Mouse (Mus musculus) intestine, embryonic 14.5 days (tissue): ENCODE measurements around the gene Grik4. TPM values are rescaled to one million over a fixed set of nuclear protein-coding genes. Genes with fewer than 3 reads are reported as not detected.
A peak's percentile ranks its signal among the peaks of the same experiment; 100 is the strongest.
"Not testable (repeated sequence)": the region's sequence is repeated elsewhere in the genome, so short reads cannot be mapped to it uniquely, and the experiment has no call there.

Experiments
- ATAC-seq: fragments of 200-750 bp; cut with Nextera tagmentation; replicated peaks from 2 replicates; pipeline ENCODE4 v1.8.0; 2017; ENCODE audit warnings: low read depth, moderate number of reproducible peaks, moderate TSS enrichment, moderate library complexity; ENCODE audit not compliant: low FRiP score, low TSS enrichment
- DNase-seq: peaks from one replicate; pipeline ENCODE4 v3.0.0-alpha.2; 2018; ENCODE audit warnings: low spot score
- H3K27ac ChIP-seq: fragments of 300-500 bp; sonication (generic); 2 replicates; pipeline ENCODE4 v1.5.1; 2014; ENCODE audit warnings: low read depth, mild to moderate bottlenecking, control low read depth
- H3K27me3 ChIP-seq: fragments of 300-500 bp; sonication (generic); replicated peaks from 2 replicates; pipeline ENCODE4 v1.6.1; 2014; ENCODE audit warnings: low read length, control low read depth; ENCODE audit not compliant: control insufficient read depth, insufficient read depth
- H3K36me3 ChIP-seq: fragments of 300-500 bp; sonication (generic); 2 replicates; pipeline ENCODE4 v1.6.1; 2014; ENCODE audit warnings: low read length, control low read depth; ENCODE audit not compliant: control insufficient read depth, insufficient read depth
- H3K4me1 ChIP-seq: fragments of 300-500 bp; sonication (generic); replicated peaks from 2 replicates; pipeline ENCODE4 v1.6.1; 2014; ENCODE audit warnings: low read length, control low read depth, mixed read lengths; ENCODE audit not compliant: control insufficient read depth, insufficient read depth
- H3K4me2 ChIP-seq: fragments of 300-500 bp; sonication (generic); 2 replicates; pipeline ENCODE4 v1.6.1; 2014; ENCODE audit warnings: low read length
- H3K4me3 ChIP-seq: fragments of 300-500 bp; sonication (generic); 2 replicates; pipeline ENCODE4 v1.5.1; 2014; ENCODE audit warnings: low read depth, low read length, control low read depth, mixed read lengths
- H3K9ac ChIP-seq: fragments of 300-500 bp; sonication (generic); 2 replicates; pipeline ENCODE4 v1.6.1; 2014; ENCODE audit warnings: mild to moderate bottlenecking, low read length
- H3K9me3 ChIP-seq: fragments of 300-500 bp; sonication (generic); 2 replicates; pipeline ENCODE4 v1.6.1; 2016; ENCODE audit warnings: low read length, control low read depth; ENCODE audit not compliant: control insufficient read depth
- WGBS: fragments of 180-500 bp; shearing (Covaris S2); extraction: QIAGEN DNeasy Blood & Tissue Kit; methylation state at CpG from one replicate; pipeline ENCODE4 v1.1.7; 2014; 5-methylcytosine and 5-hydroxymethylcytosine counted together
- polyA plus RNA-seq: library from polyadenylated mRNA; unstranded; fragments of >200 nt; fragmentation: Nextera tagmentation; extraction: Ambion mirVana; gene quantifications from 2 replicates; pipeline ENCODE4 v1.2.1, GENCODE M21; 2014

The Grik4 gene
- 1.3 and 1.8 TPM in 2 replicates for polyA plus RNA-seq

DNA sequence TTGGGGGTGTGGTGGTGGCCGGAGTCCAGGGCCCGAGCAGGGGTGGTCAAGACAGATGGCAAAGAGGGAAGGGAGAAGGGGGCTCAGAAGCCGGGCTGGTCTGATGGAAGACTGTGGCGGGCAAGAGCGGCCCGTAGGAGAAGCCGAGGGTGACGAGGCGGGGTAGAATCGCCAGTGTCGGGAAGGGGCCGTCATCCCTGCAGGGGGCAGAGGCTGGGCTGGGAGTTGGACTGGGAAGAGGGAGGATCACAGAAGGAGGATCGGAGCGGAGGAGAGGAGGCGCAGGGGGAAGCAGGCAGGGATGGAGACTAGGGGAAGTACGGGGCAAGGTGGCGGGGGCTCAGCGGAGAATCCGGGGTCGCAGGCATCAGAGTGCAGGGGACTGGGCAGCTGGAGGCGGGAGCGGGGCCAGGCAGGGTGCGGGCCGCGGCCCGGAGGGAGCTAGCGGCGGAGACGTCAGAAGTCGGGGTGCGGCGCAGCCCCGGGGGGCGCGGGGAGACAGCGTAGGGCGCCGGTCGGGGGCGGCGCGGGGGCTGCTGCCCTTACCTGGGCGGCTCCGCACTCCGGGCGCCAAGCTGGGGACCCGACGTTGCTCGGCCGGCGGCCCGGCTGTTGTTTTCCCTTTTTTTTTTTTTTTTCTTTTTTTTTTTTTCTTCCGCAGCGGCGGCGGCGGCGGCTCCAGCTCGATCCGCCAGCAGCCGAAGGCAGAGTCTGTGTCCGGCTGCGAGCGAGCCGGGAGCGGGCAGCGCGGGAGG is at the start of gene Grik4:
Grik4 (minus strand) TSS at position 713 of the 755 bp plus-strand sequence.
- Histone ChIP-seq H3K27me3 (0 out of 2 replicates have a peak, but pooled peaks cover 2% of the 10 kb centered on the region), H3K4me1 (peaks cover 17% of the 10 kb centered on the region), H3K36me3 (no peaks in the 10 kb centered on the region), H3K27ac (no peak within 1 kb of the TSS), H3K9ac (peak within 1 kb of the TSS; percentile 72), H3K9me3 (no peaks in the 10 kb centered on the region), H3K4me3 (peak within 1 kb of the TSS; percentile 59), H3K4me2 (peak within 1 kb of the TSS; percentile 89)
- under 1% methylated on average over 62 of the region's 68 CpGs for WGBS
- DNase-seq (no peak), ATAC-seq (peak; percentile 29)

- H3K27ac ChIP-seq = no peak overlapping the region
- no peak overlapping the region for H3K4me3 ChIP-seq
- H3K4me2 ChIP-seq = no peak overlapping the region
- H3K4me1 ChIP-seq = no peaks in the 10 kb centered on the region
- no peak for DNase-seq
- peaks cover 86% of the 10 kb centered on the region for H3K36me3 ChIP-seq
- no peak overlapping the region for H3K9ac ChIP-seq
- 93% methylated on average over 4 of the region's 4 CpGs for WGBS
- H3K27me3 ChIP-seq = no peaks in the 10 kb centered on the region
- ATAC-seq = no peak
- no peaks in the 10 kb centered on the region for H3K9me3 ChIP-seq
Measured at GRCm38 (mm10) chr9:42993659-42994058, 49.4 kb upstream of the Grik4 start.

DNA sequence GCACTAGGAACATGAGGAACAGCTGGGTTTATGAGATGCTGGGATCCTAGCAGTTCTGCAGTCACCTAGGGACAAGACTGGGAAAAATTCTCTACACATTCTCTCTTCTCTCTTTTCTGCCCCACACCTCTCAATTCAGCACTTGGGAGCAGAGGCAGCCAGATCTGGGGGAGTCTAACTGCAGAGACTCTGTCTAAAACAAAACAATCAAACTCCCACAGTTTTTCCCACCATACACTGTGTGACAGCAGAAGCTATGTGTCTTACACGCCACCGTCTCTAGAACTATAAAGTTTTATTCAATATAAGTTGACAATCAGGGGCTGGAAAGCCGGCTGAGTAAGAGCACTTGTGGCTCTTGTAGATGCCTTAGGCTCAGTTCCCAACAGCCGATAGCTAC is 43.7 kb upstream of the Grik4 start:
- 90% methylated on average over 4 of the region's 4 CpGs for WGBS
- DNase-seq (no peak), ATAC-seq (no peak)
- no peak overlapping the region for H3K4me3 ChIP-seq
- H3K4me1 ChIP-seq = no peaks in the 10 kb centered on the region
- no peak overlapping the region for H3K9ac ChIP-seq
- peaks cover 86% of the 10 kb centered on the region for H3K36me3 ChIP-seq
- H3K27me3 ChIP-seq = no peaks in the 10 kb centered on the region
- H3K9me3 ChIP-seq = no peaks in the 10 kb centered on the region
- no peak overlapping the region for H3K4me2 ChIP-seq
- no peak overlapping the region for H3K27ac ChIP-seq

DNA sequence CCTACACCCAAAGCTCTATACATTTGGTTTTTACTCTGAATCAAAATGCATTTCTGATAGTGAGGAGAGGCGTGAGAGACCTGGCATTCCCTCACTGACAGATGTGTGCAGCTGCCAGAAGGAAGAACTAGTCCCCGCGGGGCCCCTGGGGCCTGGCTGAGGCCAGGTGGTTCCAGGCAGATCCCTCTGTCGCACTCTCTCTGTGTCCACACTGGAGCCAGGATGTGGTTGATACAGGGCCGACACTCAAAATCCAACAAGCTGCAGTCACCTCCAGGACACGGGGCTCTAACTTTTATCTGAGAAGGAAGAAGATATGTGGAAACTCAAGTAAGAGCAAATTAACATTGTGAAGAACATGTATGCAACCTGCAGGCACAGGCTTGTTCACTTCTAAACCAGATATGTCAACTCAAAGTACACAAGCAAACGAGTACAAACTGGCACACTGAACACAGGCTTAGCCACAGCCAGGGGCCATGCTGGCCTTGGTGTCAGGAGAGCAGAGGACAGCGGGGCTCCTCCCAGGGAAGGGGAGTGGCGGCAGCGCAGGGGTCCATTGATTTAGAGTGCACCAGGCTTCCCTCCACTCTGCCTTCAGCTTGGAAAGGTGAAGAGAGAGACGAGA is 24.7 kb upstream of the Grik4 start:
- Histone ChIP-seq H3K9me3 (no peaks in the 10 kb centered on the region), H3K4me3 (no peak overlapping the region), H3K27me3 (no peaks in the 10 kb centered on the region), H3K4me2 (no peak overlapping the region), H3K4me1 (no peaks in the 10 kb centered on the region), H3K36me3 (peaks cover 74% of the 10 kb centered on the region), H3K27ac (no peak overlapping the region), H3K9ac (no peak overlapping the region)
- DNase-seq (no peak), ATAC-seq (no peak)
- WGBS = 55% methylated on average over 11 of the region's 11 CpGs

DNA sequence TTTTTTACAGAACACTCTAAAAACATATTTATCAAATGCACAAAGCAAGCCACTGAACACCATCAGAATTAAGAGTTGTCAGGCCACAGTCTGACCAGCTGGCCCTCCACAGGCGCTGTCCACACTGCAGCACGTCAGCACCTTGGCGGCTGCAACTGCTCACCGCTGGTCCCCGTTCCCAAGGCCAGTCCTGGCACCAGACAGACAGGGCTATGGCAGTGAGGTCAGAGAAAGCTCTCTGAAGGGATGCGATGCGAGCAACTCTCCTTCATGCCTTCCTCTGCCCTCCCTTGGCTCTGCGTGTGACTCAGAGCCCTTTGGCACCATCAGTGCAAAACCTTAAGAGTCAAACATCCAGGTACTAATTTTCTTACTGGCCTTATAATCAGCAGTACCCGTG is 23.4 kb upstream of the Grik4 start:
- Histone ChIP-seq H3K4me2 (no peak overlapping the region), H3K36me3 (peaks cover 62% of the 10 kb centered on the region), H3K27me3 (no peaks in the 10 kb centered on the region), H3K4me3 (no peak overlapping the region), H3K27ac (no peak overlapping the region), H3K4me1 (no peaks in the 10 kb centered on the region), H3K9me3 (no peaks in the 10 kb centered on the region), H3K9ac (no peak overlapping the region)
- WGBS = 90% methylated on average over 9 of the region's 9 CpGs
- DNase-seq = no peak
- ATAC-seq = no peak

GRCm38 (mm10) chr9:42964809-42965208 is 20.5 kb upstream of the Grik4 start:
- H3K36me3 ChIP-seq = peaks cover 32% of the 10 kb centered on the region
- not testable (repeated sequence) for H3K4me1 ChIP-seq, H3K27ac ChIP-seq, DNase-seq, H3K4me3 ChIP-seq, ATAC-seq, H3K27me3 ChIP-seq, H3K4me2 ChIP-seq, H3K9ac ChIP-seq, H3K9me3 ChIP-seq
- WGBS = 92% methylated on average over 2 of the region's 3 CpGs

GRCm38 (mm10) chr9:42964366-42964765 is 20.1 kb upstream of the Grik4 start:
- no peaks in the 10 kb centered on the region for H3K27me3 ChIP-seq
- ATAC-seq (no peak), DNase-seq (no peak)
- no peak overlapping the region for H3K4me3 ChIP-seq
- H3K36me3 ChIP-seq = peaks cover 30% of the 10 kb centered on the region
- H3K27ac ChIP-seq = no peak overlapping the region
- no peak overlapping the region for H3K9ac ChIP-seq
- 90% methylated on average over 12 of the region's 12 CpGs for WGBS
- H3K4me1 ChIP-seq = no peaks in the 10 kb centered on the region
- no peaks in the 10 kb centered on the region for H3K9me3 ChIP-seq
- H3K4me2 ChIP-seq = no peak overlapping the region

DNA sequence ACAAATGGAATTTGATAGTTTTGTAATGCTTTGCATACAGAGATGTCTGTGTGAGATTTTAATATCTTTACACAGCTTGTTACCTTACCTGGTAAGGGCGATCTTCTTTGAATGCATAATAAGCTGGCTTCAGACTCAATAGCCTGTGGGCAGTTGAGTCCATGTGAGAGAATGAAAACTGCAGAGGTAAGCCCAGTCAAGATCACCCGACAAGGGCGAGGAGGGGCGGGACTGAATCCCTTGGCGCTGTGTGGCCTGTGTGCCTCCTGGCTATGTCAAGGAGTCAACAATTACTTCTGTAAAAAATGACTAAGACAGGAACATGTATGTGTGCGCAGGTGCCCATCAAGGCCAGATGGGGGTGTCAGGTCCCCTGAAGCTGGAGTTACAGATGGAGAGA is 18.2 kb upstream of the Grik4 start:
- Histone ChIP-seq H3K27ac (no peak overlapping the region), H3K9ac (no peak overlapping the region), H3K4me3 (no peak overlapping the region), H3K27me3 (no peaks in the 10 kb centered on the region), H3K4me1 (no peaks in the 10 kb centered on the region; the same call in 1 of the 2 replicates), H3K4me2 (no peak overlapping the region), H3K36me3 (peaks cover 12% of the 10 kb centered on the region), H3K9me3 (no peaks in the 10 kb centered on the region)
- ATAC-seq (no peak), DNase-seq (no peak)
- WGBS = 85% methylated on average over 6 of the region's 6 CpGs
